Mouse (Mus musculus) heart, adult 2 months (tissue): ENCODE data around the gene Nav1. TPM values are rescaled to one million over a fixed set of nuclear protein-coding genes. Genes with fewer than 3 reads are reported as not detected.

Experiments
- DNase-seq, 2 experiments: peaks; one replicate each; pipeline ENCODE4 v3.0.0; 2021
- H3K27ac ChIP-seq: fragments of 200-600 bp; 2 replicates; pipeline ENCODE4 v1.8.1; 2022
- H3K27me3 ChIP-seq: fragments of 200-500 bp; 2 replicates; pipeline ENCODE4 v1.6.1; 2012; ENCODE audit warnings: mild to moderate bottlenecking, low read length, inconsistent platforms, mixed read lengths; ENCODE audit not compliant: control insufficient read depth, insufficient read depth
- H3K36me3 ChIP-seq: fragments of 200-500 bp; 2 replicates; pipeline ENCODE4 v1.6.1; 2012; ENCODE audit warnings: low read length, inconsistent platforms; ENCODE audit not compliant: control insufficient read depth, insufficient read depth
- H3K4me1 ChIP-seq: fragments of 200-500 bp; 2 replicates; pipeline ENCODE4 v1.6.1; 2011; ENCODE audit warnings: low read length; ENCODE audit not compliant: control insufficient read depth, insufficient read depth
- H3K4me3 ChIP-seq: fragments of 200-600 bp; 2 replicates; pipeline ENCODE4 v1.8.1; 2022
- H3K79me2 ChIP-seq: fragments of 200-500 bp; replicated peaks from 2 replicates; pipeline ENCODE4 v1.6.1; 2012; ENCODE audit warnings: mild to moderate bottlenecking, inconsistent platforms, low read length, moderate library complexity, mixed read lengths; ENCODE audit not compliant: control insufficient read depth, insufficient read depth
- H3K9ac ChIP-seq: fragments of 200-500 bp; 2 replicates; pipeline ENCODE4 v1.6.1; 2012; ENCODE audit warnings: low read depth, mild to moderate bottlenecking, control low read depth, inconsistent platforms, low read length, mixed read lengths
- CTCF ChIP-seq: fragments of 200-600 bp; IDR thresholded peaks from 2 replicates; pipeline ENCODE4 v1.8.1; 2022; ENCODE audit warnings: antibody characterized with exemption, mild to moderate bottlenecking, moderate library complexity
- EP300 ChIP-seq: fragments of 200-500 bp; IDR thresholded peaks from 2 replicates; pipeline ENCODE4 v1.6.1; 2011; ENCODE audit warnings: low read depth, low read length, control low read depth; ENCODE audit not compliant: insufficient read depth
- POLR2A ChIP-seq: fragments of 200-500 bp; IDR thresholded peaks from 2 replicates; pipeline ENCODE4 v1.6.1; 2011; ENCODE audit warnings: mild to moderate bottlenecking, low read depth, low read length, control low read depth; ENCODE audit not compliant: insufficient read depth
- WGBS: fragments of 180-500 bp; shearing (Covaris S2); methylation state at CpG from one replicate; pipeline ENCODE4 v1.1.7; 2018; 5-methylcytosine and 5-hydroxymethylcytosine counted together
- intact Hi-C: fragments of 180-260 bp; cut with DNase I; formaldehyde crosslinking; loops from one replicate; pipeline ENCODE4 v1.15.1; 2025
- polyA plus RNA-seq: library from polyadenylated mRNA; depleted of rRNA; stranded (reverse); fragments of >200 nt; gene quantifications from 2 replicates; pipeline ENCODE4 v1.2.3, GENCODE M21; 2012
- total RNA-seq, 2 experiments: library from RNA; stranded (reverse); gene quantifications; 2 replicates each; pipeline ENCODE4 v1.2.3; 2021

Nav1 gene
- total and polyA plus RNA-seq, 3 experiments, result 15.2 to 20.7 (median 19.1) TPM

GRCm38 (mm10) chr1:135564660-135565519 is 42.2 kb downstream of the Nav1 start:
- Histone ChIP-seq H3K36me3 (no peaks in the 10 kb centered on the region), H3K4me1 (no peaks in the 10 kb centered on the region; the same call in 1 of the 2 replicates), H3K27ac (no peak overlapping the region), H3K27me3 (no peaks in the 10 kb centered on the region), H3K79me2 (no peaks in the 10 kb centered on the region), H3K9ac (no peak overlapping the region), H3K4me3 (no peak overlapping the region)
- intact Hi-C loops, result no loop called here
- no peak for DNase-seq
- 76% methylated on average over 10 of the region's 10 CpGs for WGBS
- TF ChIP-seq POLR2A (no peak), EP300 (no peak), CTCF (no peak)

- intact Hi-C loops, result no loop called here
- H3K79me2 ChIP-seq, result no peaks in the 10 kb centered on the region
- DNase-seq, result no peak
- no peaks in the 10 kb centered on the region; the same call in 1 of the 2 replicates for H3K4me1 ChIP-seq
- no peaks in the 10 kb centered on the region for H3K36me3 ChIP-seq
- no peak overlapping the region for H3K4me3 ChIP-seq
- no peak overlapping the region for H3K27ac ChIP-seq
- 67% methylated on average over 9 of the region's 9 CpGs for WGBS
- no peak overlapping the region for H3K9ac ChIP-seq
- H3K27me3 ChIP-seq, result no peaks in the 10 kb centered on the region
- TF ChIP-seq POLR2A (no peak), CTCF (no peak), EP300 (no peak)
Measured at GRCm38 (mm10) chr1:135563781-135564414, 43.2 kb downstream of the Nav1 start.

DNA sequence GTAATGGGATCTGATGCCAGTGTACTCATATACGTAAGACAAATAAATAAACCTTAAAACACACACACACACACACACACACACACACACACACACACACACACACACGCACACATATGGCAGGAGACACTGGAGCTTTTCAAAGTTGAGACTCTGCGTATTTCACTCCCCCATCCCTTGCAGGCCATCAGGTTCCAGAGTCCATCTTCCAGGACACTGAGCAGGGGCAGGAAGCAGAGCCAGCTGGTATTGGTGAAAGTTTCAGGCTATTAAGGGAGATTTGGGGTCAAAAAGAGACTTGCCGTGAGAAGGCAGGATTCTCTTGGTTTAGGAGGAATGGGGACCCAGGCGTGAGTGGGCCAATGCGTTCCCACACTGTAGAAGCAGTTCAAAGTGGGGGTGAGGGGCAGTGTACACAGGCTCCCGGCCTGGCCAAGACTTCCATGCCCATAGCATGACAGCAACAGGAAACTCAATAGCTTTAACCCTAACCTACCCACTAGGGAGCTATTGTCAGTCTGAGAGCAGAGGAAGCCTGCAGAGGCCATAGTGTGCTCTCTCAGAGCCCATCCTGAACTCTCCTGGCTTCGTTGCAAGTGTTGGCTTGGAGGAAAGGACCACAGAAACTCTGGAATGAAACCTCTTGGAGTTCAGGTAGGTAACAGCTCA is 44.0 kb downstream of the Nav1 start:
- Histone ChIP-seq H3K9ac (no peak overlapping the region), H3K4me3 (no peak overlapping the region), H3K79me2 (no peaks in the 10 kb centered on the region), H3K4me1 (no peaks in the 10 kb centered on the region; the same call in 1 of the 2 replicates), H3K36me3 (no peaks in the 10 kb centered on the region), H3K27me3 (no peaks in the 10 kb centered on the region), H3K27ac (no peak overlapping the region)
- 71% methylated on average over 8 of the region's 8 CpGs for WGBS
- intact Hi-C loops, result no loop called here
- TF ChIP-seq POLR2A (no peak), EP300 (no peak), CTCF (no peak)
- no peak for DNase-seq

DNA sequence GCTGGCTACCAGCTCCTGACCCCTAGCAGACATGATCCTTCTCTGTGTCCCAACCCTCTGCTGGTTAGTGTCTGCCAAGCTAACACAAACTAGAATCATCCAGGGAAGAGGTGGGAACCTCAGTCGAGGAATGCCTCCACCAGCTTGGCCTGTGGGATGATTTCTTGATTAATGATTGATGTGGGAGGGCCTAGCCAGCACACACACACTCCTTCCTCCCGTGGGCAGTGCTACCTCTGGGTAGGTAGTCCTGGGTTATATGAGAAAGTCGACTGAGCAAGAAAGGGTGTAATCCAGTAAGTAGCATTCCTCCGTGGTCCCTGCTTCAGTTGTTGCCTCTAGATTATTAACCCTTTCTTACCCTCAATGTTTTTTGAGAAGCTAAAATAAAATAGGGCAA is 45.0 kb downstream of the Nav1 start:
- no peak for TF ChIP-seq CTCF
- TF ChIP-seq EP300, result no peak
- no peak for TF ChIP-seq POLR2A
- H3K4me3 ChIP-seq, result no peak overlapping the region
- no peak overlapping the region for H3K9ac ChIP-seq
- no peaks in the 10 kb centered on the region for H3K36me3 ChIP-seq
- H3K4me1 ChIP-seq, result no peaks in the 10 kb centered on the region; the same call in 1 of the 2 replicates
- H3K27me3 ChIP-seq, result no peaks in the 10 kb centered on the region
- intact Hi-C loops, result no loop called here
- no peaks in the 10 kb centered on the region for H3K79me2 ChIP-seq
- no peak overlapping the region for H3K27ac ChIP-seq
- no peak for DNase-seq
- 28% methylated on average over 4 of the region's 4 CpGs for WGBS

GRCm38 (mm10) chr1:135561282-135561681 is 45.8 kb downstream of the Nav1 start:
- no peaks in the 10 kb centered on the region for H3K79me2 ChIP-seq
- 58% methylated on average over 6 of the region's 6 CpGs for WGBS
- TF ChIP-seq CTCF (no peak), EP300 (no peak), POLR2A (no peak)
- no peak overlapping the region for H3K9ac ChIP-seq
- intact Hi-C loops, result no loop called here
- DNase-seq, result no peak
- H3K36me3 ChIP-seq, result no peaks in the 10 kb centered on the region
- no peaks in the 10 kb centered on the region for H3K27me3 ChIP-seq
- no peaks in the 10 kb centered on the region; the same call in 1 of the 2 replicates for H3K4me1 ChIP-seq
- no peak overlapping the region for H3K27ac ChIP-seq
- no peak overlapping the region for H3K4me3 ChIP-seq

GRCm38 (mm10) chr1:135557976-135558375 is 49.1 kb downstream of the Nav1 start:
- intact Hi-C loops, result no loop called here
- TF ChIP-seq CTCF (no peak), EP300 (0 out of 2 replicates have a peak, but pooled peaks have one; percentile 14)
- no peak overlapping the region for H3K9ac ChIP-seq
- H3K36me3 ChIP-seq, result no peaks in the 10 kb centered on the region
- H3K4me3 ChIP-seq, result no peak overlapping the region
- H3K27me3 ChIP-seq, result no peaks in the 10 kb centered on the region
- peaks cover 5% of the 10 kb centered on the region for H3K4me1 ChIP-seq
- 49% methylated on average over 6 of the region's 6 CpGs for WGBS
- peaks cover 3% of the 10 kb centered on the region; the same call in 1 of the 2 replicates for H3K79me2 ChIP-seq
- H3K27ac ChIP-seq, result no peak overlapping the region
- no peak for DNase-seq
